Mouse (Mus musculus): ENCODE results near the gene Esam.

The Esam gene

GRCm38 (mm10) chr9:37530888-37531705 is 3.2 kb downstream of the Esam start:
- DNase-seq (ENCODE audit: low read depth, low spot score), result no peak

DNA sequence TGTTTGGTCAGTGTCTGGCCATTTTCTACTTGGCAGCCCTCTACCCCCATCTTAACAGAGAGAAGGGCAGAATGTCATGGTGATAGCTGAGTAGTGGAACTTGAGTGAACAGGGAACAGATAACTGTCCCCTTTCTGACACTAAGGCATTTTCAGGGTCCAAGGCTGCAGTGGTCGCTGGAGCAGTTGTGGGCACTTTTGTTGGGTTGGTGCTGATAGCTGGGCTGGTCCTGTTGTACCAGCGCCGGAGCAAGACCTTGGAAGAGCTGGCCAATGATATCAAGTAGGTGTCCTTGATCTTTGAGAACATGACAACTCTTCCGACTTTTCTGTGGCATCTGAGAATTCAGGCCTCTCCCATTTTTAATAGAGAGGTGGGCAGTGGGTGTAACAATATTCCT is 9.0 kb downstream of the Esam start:
- DNase-seq (ENCODE audit: low read depth, low spot score), result no peak

GRCm38 (mm10) chr9:37537658-37538250 is 9.9 kb downstream of the Esam start:
- DNase-seq (ENCODE audit: low read depth, low spot score), result no peak

DNA sequence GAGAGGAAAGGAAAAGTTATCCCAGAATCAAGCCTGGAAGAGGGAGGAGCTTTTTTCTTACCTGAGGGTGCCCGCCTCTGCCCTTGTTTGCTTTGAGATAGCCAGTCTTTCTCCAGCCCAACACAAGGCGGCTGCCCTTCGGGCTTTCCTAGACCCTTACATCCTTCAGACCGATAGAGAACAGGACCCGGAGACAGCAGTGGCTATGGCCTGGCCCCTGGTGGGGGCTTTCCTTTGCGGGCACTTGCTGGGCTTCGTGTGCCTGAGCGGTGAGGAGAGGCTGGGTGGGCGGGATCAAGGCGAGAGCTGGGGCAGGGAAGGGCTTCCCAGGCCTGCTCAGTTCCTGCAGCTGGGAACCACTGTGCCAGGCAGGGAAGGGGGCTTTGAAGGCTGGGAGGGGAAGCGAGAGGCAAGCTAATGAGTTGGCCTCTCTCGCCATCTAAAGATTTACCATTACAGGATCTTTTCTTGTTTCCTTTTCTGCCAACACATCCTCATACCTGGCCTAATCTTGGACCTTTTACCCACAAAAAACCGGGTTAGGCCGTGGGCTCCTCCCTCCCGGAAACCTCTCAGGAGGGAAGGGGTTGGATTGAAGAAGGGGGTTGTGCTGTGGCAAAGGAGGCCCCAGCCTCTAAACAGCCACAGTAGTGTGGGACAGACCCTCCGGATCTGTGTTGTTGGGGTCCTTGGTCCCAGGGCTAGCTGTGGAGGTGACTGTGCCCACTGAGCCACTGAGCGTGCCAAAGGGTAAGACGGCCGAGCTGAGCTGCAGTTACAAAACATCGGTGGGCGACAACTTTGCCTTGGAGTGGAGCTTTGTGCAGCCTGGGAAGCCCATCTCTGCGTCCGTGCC is 11.5 kb downstream of the Esam start, which contains the start of gene Vsig2:
Gene Vsig2 (plus strand): TSS at position 86 of the 856 bp plus-strand sequence.
- no peak for DNase-seq (ENCODE audit: low read depth, low spot score)

GRCm38 (mm10) chr9:37540226-37540625 is 12.3 kb downstream of the Esam start:
- DNase-seq (ENCODE audit: low read depth, low spot score), result no peak

DNA sequence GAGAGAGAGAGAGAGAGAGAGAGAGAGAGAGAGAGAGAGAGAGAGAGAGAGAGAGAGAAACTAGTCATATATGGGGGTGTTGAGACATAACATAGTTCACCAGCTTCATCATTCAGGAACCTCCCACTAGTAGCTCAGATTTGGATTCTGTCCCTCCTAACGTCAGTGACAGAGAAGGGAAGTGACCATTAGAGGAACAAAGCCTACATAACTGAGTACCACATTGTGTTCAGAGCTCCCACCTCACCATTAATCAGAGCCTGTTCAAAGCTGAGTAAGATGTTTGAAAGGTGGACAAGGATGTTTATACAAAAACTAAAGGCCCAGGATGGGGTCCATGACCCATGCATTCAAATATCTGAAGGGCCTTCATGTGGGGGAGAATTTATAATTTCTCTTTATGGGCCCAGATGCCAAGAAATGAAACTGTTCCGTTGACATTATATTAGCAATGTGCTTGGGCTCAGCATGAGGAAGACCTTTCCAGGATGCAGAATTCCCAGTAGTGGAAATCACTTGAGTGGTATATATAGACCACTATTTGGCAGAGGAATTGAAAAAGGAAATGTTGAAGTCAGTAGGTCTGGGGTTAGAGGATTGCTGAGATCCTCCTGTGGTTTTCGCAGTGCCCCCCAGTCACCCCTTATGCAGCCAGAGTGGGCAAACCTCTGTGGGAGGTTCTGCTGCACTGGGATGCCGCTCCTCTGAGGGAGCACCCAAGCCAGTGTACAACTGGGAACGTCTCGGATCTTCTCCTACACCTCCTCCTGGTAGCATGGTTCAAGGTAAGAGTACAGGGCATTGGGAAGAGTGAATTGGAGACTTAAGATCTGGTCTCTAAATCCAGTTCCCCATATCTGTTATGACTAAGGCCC is 13.1 kb downstream of the Esam start:
- DNase-seq (ENCODE audit: low read depth, low spot score), result no peak

DNA sequence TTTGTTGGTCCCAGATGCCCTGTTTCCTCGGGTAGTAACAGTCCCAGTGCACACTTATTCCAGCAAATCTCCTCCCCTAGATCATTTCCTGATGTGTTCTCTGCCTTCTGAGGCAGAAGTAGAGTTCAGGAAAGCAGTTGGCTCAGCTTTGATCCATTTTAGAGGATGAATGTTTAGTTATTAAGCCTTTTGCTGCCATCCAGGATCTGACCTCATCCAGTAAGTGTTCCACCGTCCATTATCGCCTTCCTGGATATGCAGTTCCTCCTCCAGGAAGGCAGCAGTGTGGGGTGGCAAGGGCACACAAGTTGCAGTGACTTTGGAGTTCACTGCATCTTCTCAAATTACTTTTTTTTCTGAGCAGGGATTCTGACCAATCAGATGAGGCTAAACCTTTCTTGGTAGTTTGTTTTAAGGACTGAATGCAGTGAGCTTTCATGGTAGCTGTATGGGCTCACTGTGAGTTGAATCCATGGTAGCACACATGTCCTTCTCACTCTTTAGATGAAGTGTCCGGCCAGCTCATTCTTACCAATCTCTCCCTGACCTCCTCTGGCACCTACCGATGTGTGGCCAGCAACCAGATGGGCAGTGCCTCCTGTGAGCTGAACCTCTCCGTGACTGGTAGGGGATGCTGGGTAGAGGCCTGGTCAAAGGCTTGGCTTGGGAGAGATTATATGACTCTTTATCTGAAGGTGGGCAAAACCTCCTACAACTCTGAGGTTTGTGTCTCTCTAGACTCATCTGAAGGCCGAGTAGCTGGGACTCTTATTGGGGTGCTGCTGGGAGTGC is 14.2 kb downstream of the Esam start:
- DNase-seq (ENCODE audit: low read depth, low spot score), result no peak

- no peak for DNase-seq (ENCODE audit: low read depth, low spot score)
These were observed 16.1 kb downstream of the Esam start for GRCm38 (mm10) chr9:37543869-37544440.

GRCm38 (mm10) chr9:37544447-37545165 is 16.7 kb downstream of the Esam start:
- DNase-seq (ENCODE audit: low read depth, low spot score), result peak; percentile 74

GRCm38 (mm10) chr9:37545166-37545610 is 17.3 kb downstream of the Esam start:
- DNase-seq (ENCODE audit: low read depth, low spot score), result no peak

GRCm38 (mm10) chr9:37545847-37546452 is 18.1 kb downstream of the Esam start:
- no peak for DNase-seq (ENCODE audit: low read depth, low spot score)

DNA sequence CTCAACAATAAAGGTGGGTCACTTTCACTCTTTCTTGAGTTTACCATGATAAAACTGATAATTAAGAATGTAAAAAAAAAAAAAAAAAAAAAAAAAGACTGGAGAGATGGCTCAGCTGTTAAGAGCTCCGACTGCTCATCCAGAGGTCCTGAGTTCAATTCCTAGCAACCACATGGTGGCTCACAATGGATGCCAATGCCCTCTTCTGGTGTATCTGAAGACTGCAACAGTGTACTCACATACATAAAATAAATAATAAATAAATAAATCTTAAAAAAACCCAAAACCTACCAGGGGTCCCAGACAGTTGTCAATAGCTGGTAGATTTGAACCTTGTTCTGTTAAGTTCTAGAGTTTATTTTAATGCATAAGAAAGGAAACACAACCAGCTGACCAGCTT is 19.0 kb downstream of the Esam start:
- peak; percentile 20 for DNase-seq (ENCODE audit: low read depth, low spot score)

- no peak for DNase-seq (ENCODE audit: low read depth, low spot score)
These were observed 22.6 kb downstream of the Esam start for GRCm38 (mm10) chr9:37550435-37550834.

GRCm38 (mm10) chr9:37551751-37552531 is 24.1 kb downstream of the Esam start:
- DNase-seq (ENCODE audit: low read depth, low spot score), result no peak

GRCm38 (mm10) chr9:37552536-37553293 is 24.8 kb downstream of the Esam start, which contains the start of gene Nrgn:
Gene Nrgn, minus strand, starts transcription at chr9:37552904.
- DNase-seq (ENCODE audit: low read depth, low spot score), result peak; percentile 61

- DNase-seq (ENCODE audit: low read depth, low spot score), result peak; percentile 15
These were observed 26.4 kb downstream of the Esam start for GRCm38 (mm10) chr9:37554279-37554678.
